Mouse (Mus musculus): Measurements from ENCODE around the gene Orai2. TPM values are rescaled to one million over a fixed set of nuclear protein-coding genes. Genes with fewer than 3 reads are reported as not detected.
"Not testable (repeated sequence)": the region's sequence is repeated elsewhere in the genome, so short reads cannot be mapped to it uniquely, and the experiment has no call there.

Gene Orai2
- polyA plus RNA-seq, 1 experiment: 276 TPM

DNA sequence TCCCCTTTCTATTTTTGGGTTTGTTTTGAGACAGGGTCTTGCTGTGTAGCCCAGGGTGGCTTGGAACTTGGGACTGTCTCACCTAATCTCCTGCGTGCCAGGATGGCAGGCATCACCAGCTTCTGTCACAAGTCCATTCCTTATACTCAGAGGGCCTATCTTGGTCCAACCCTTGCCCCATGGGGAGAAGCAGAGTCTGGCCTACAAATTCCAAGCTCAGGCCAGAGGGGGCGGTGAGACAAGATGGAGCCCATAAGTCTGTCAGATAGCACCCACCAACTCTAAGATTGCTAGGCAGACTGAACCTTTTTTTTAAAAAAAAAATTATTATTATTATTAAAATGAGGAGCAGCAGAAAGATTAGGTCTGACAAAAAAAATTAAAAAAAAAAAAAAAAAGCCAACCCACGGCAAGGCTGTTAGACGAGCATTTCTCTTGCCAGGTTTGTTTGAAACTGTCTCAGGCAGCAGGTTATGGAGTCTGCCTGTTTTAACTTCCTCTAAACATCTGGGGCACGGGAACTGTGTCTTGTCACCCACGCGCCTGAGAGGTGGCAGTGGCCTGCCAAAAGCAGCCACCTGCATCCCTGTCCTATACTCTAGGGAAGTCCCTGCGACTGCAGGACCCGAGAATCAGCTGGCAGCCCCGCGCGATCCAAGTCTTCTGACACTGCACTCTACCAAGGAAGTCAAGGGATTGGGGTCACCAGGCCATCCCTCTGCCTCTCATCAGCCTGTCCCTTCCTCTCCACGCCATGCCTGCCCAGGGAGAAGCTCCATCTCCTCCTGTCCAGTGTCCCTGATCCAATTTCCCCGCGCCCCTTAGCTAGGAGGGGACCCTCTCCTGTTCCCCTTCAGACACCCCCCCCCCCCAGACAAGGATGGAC lies 644 bp downstream of the Orai2 start:
- H3K27ac ChIP-seq (ENCODE audit: control insufficient read depth, insufficient read depth, low read length): peak overlapping the region; percentile 97

DNA sequence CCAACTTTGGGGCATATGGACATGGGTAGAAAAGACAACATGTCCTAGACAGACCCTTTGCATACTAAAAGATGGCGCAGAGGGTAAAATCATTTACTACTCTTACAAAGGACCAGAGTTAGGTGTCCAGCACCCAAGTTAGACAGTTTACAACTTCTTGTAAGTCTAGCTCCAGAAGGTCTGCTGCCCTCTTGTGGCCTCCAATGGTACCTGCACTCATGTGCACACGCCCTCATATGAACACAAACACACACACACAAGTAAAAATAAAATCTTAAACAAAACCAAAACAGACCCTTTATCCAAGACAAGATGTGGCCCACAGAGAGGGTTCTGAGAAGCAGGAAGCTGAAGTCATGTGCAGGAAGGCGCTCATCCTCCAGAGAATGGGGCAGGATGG lies 2.4 kb downstream of the Orai2 start:
- Histone ChIP-seq H3K27ac (ENCODE audit: control insufficient read depth, insufficient read depth, low read length) (no peak overlapping the region), H3K36me3 (ENCODE audit: control insufficient read depth, insufficient read depth, low read length) (peaks cover 23% of the 10 kb centered on the region), H3K4me1 (replicated peaks; ENCODE audit: control insufficient read depth, insufficient read depth, low read length) (peaks cover 30% of the 10 kb centered on the region), H3K4me3 (ENCODE audit: control insufficient read depth, insufficient read depth, low read length) (no peak overlapping the region), H3K27me3 (ENCODE audit: control insufficient read depth, insufficient read depth, low read length) (no peaks in the 10 kb centered on the region)
- 98% methylated on average over 3 of the region's 3 CpGs for WGBS
- no peak for DNase-seq
- TF ChIP-seq CTCF (IDR thresholded peaks at IDR 0.05; ENCODE audit: borderline replicate concordance, control insufficient read depth, extremely low read depth, insufficient read depth, low read length, poor library complexity) (no peak), POLR2A (IDR thresholded peaks at IDR 0.05; ENCODE audit: control insufficient read depth, extremely low read depth, insufficient read depth, low read length, poor library complexity) (no peak)

More for the DNA sequence above, 644 bp downstream of the Orai2 start:
- Histone ChIP-seq H3K4me3 (ENCODE audit: control insufficient read depth, insufficient read depth, low read length) (peak overlapping the region; percentile 90), H3K27me3 (ENCODE audit: control insufficient read depth, insufficient read depth, low read length) (no peaks in the 10 kb centered on the region), H3K4me1 (replicated peaks; ENCODE audit: control insufficient read depth, insufficient read depth, low read length) (peaks cover 44% of the 10 kb centered on the region), H3K36me3 (ENCODE audit: control insufficient read depth, insufficient read depth, low read length) (peaks cover 21% of the 10 kb centered on the region)
- 9% methylated on average over 15 of the region's 15 CpGs for WGBS
- DNase-seq: peak; percentile 72
- TF ChIP-seq POLR2A (IDR thresholded peaks at IDR 0.05; ENCODE audit: control insufficient read depth, extremely low read depth, insufficient read depth, low read length, poor library complexity): no peak
- no peak for TF ChIP-seq CTCF (IDR thresholded peaks at IDR 0.05; ENCODE audit: borderline replicate concordance, control insufficient read depth, extremely low read depth, insufficient read depth, low read length, poor library complexity)

- H3K4me1 ChIP-seq (replicated peaks; ENCODE audit: control insufficient read depth, insufficient read depth, low read length): peaks cover 23% of the 10 kb centered on the region
- TF ChIP-seq POLR2A (IDR thresholded peaks at IDR 0.05; ENCODE audit: control insufficient read depth, extremely low read depth, insufficient read depth, low read length, poor library complexity): no peak
- TF ChIP-seq CTCF (IDR thresholded peaks at IDR 0.05; ENCODE audit: borderline replicate concordance, control insufficient read depth, extremely low read depth, insufficient read depth, low read length, poor library complexity): no peak
- no peak overlapping the region for H3K4me3 ChIP-seq (ENCODE audit: control insufficient read depth, insufficient read depth, low read length)
- H3K27me3 ChIP-seq (ENCODE audit: control insufficient read depth, insufficient read depth, low read length): no peaks in the 10 kb centered on the region
- DNase-seq: no peak
- H3K36me3 ChIP-seq (ENCODE audit: control insufficient read depth, insufficient read depth, low read length): peaks cover 28% of the 10 kb centered on the region
- no peak overlapping the region for H3K27ac ChIP-seq (ENCODE audit: control insufficient read depth, insufficient read depth, low read length)
- 95% methylated on average over 4 of the region's 4 CpGs for WGBS
Observed at GRCm38 (mm10) chr5:136167296-136167695, 3.2 kb downstream of the Orai2 start.

DNA sequence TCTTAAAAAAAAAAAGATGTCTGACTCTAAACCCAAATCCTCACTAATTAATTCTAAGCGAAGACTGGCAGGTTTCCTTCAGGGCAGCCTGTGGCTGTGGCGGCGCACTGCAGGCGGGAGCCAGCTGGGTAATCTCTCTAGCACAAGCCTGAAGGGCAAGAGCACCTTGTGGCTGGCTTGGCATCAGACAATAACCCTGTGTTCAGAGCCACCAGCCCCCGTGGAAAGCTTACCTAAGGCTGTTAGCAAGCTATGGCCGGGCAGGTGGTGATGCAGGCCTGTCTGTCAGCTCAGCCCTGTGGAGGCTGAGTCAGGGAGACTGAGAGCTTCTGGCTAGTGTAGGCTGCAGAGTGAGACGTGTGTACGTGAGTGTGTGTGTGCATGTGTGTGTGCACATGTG lies 5.3 kb downstream of the Orai2 start:
- Histone ChIP-seq H3K36me3 (ENCODE audit: control insufficient read depth, insufficient read depth, low read length) (peaks cover 40% of the 10 kb centered on the region), H3K27ac (ENCODE audit: control insufficient read depth, insufficient read depth, low read length) (no peak overlapping the region), H3K27me3 (ENCODE audit: control insufficient read depth, insufficient read depth, low read length) (no peaks in the 10 kb centered on the region), H3K4me1 (replicated peaks; ENCODE audit: control insufficient read depth, insufficient read depth, low read length) (peaks cover 12% of the 10 kb centered on the region), H3K4me3 (ENCODE audit: control insufficient read depth, insufficient read depth, low read length) (no peak overlapping the region)
- DNase-seq: no peak
- TF ChIP-seq POLR2A (IDR thresholded peaks at IDR 0.05; ENCODE audit: control insufficient read depth, extremely low read depth, insufficient read depth, low read length, poor library complexity) (no peak), CTCF (IDR thresholded peaks at IDR 0.05; ENCODE audit: borderline replicate concordance, control insufficient read depth, extremely low read depth, insufficient read depth, low read length, poor library complexity) (no peak)
- WGBS: 89% methylated on average over 8 of the region's 8 CpGs

GRCm38 (mm10) chr5:136163807-136164474 lies 6.6 kb downstream of the Orai2 start:
- 97% methylated on average over 11 of the region's 11 CpGs for WGBS
- TF ChIP-seq CTCF (IDR thresholded peaks at IDR 0.05; ENCODE audit: borderline replicate concordance, control insufficient read depth, extremely low read depth, insufficient read depth, low read length, poor library complexity): no peak
- H3K4me1 ChIP-seq (replicated peaks; ENCODE audit: control insufficient read depth, insufficient read depth, low read length): peaks cover 6% of the 10 kb centered on the region; the same call in 1 of the 2 replicates
- DNase-seq: no peak
- no peak overlapping the region for H3K27ac ChIP-seq (ENCODE audit: control insufficient read depth, insufficient read depth, low read length)
- H3K36me3 ChIP-seq (ENCODE audit: control insufficient read depth, insufficient read depth, low read length): peaks cover 43% of the 10 kb centered on the region
- no peak overlapping the region for H3K4me3 ChIP-seq (ENCODE audit: control insufficient read depth, insufficient read depth, low read length)
- H3K27me3 ChIP-seq (ENCODE audit: control insufficient read depth, insufficient read depth, low read length): no peaks in the 10 kb centered on the region

- H3K27ac ChIP-seq (ENCODE audit: control insufficient read depth, insufficient read depth, low read length); H3K4me3 ChIP-seq (ENCODE audit: control insufficient read depth, insufficient read depth, low read length); H3K27me3 ChIP-seq (ENCODE audit: control insufficient read depth, insufficient read depth, low read length); H3K4me1 ChIP-seq (replicated peaks; ENCODE audit: control insufficient read depth, insufficient read depth, low read length); DNase-seq: not testable (repeated sequence)
- 98% methylated on average over 11 of the region's 12 CpGs for WGBS
- peaks cover 24% of the 10 kb centered on the region for H3K36me3 ChIP-seq (ENCODE audit: control insufficient read depth, insufficient read depth, low read length)
Observed at GRCm38 (mm10) chr5:136160084-136160483, 10.4 kb downstream of the Orai2 start.

Measured in thymus, adult 2 months (tissue).